Mouse (Mus musculus) myocyte (in vitro differentiated cells): ENCODE data around the gene Acadvl. TPM values are rescaled to one million over a fixed set of nuclear protein-coding genes. Genes with fewer than 3 reads are reported as not detected.
"Not testable (repeated sequence)": the region's sequence is repeated elsewhere in the genome, so short reads cannot be mapped to it uniquely, and the experiment has no call there.

Experiments
- H3K27me3 ChIP-seq: one replicate; pipeline ENCODE4 v1.6.1; 2011; ENCODE audit not compliant: control insufficient read depth, insufficient read depth, insufficient read length
- H3K36me3 ChIP-seq: one replicate; pipeline ENCODE4 v1.6.1; 2011; ENCODE audit not compliant: control insufficient read depth, insufficient read depth
- H3K4me2 ChIP-seq: one replicate; pipeline ENCODE4 v1.6.1; 2011; ENCODE audit warnings: low read depth, control low read depth
- H3K4me3 ChIP-seq: one replicate; pipeline ENCODE4 v1.5.1; 2011; ENCODE audit warnings: mild to moderate bottlenecking, control low read depth, moderate library complexity
- H3K79me2 ChIP-seq: one replicate; pipeline ENCODE4 v1.6.1; 2011; ENCODE audit not compliant: control insufficient read depth, insufficient read depth
- H3ac ChIP-seq: one replicate; pipeline ENCODE4 v1.6.1; 2011; ENCODE audit not compliant: control insufficient read depth, insufficient read length
- CEBPB ChIP-seq: IDR thresholded peaks from 2 replicates; pipeline ENCODE4 v1.6.1; 2011; ENCODE audit warnings: mild to moderate bottlenecking, moderate library complexity; ENCODE audit not compliant: poor library complexity, insufficient read depth, severe bottlenecking
- E2F4 ChIP-seq: IDR thresholded peaks from one replicate; pipeline ENCODE4 v1.6.1; 2011; ENCODE audit warnings: mild to moderate bottlenecking, control low read depth, moderate library complexity; ENCODE audit not compliant: insufficient read depth
- MAX ChIP-seq: IDR thresholded peaks from one replicate; pipeline ENCODE4 v1.6.1; 2011; ENCODE audit warnings: low read depth, mild to moderate bottlenecking, control low read depth
- MYOD1 ChIP-seq, 3 experiments: IDR thresholded peaks; one replicate each; pipeline ENCODE4 v1.6.1; 2011; ENCODE audit warnings: control low read depth in 2 of 3, low read depth in 2 of 3, mild to moderate bottlenecking in 2 of 3, moderate library complexity in 1 of 3; ENCODE audit not compliant: insufficient read length in 2 of 3, control insufficient read depth in 1 of 3
- MYOG ChIP-seq, 3 experiments: IDR thresholded peaks; one replicate each; pipeline ENCODE4 v1.6.1; 2011; ENCODE audit warnings: control low read depth in 2 of 3, low read depth in 2 of 3, mild to moderate bottlenecking in 2 of 3; ENCODE audit not compliant: insufficient read length in 2 of 3, control insufficient read depth in 1 of 3, insufficient read depth in 1 of 3
- POLR2A ChIP-seq: IDR thresholded peaks from one replicate; pipeline ENCODE4 v1.6.1; 2011; ENCODE audit warnings: low read depth, mild to moderate bottlenecking, control low read depth, moderate library complexity; ENCODE audit not compliant: insufficient read length
- POLR2AphosphoS2 ChIP-seq: IDR thresholded peaks from one replicate; pipeline ENCODE4 v1.6.1; 2011; ENCODE audit warnings: low read depth, control low read depth; ENCODE audit not compliant: insufficient read length
- SRF ChIP-seq: IDR thresholded peaks from one replicate; pipeline ENCODE4 v1.6.1; 2011; ENCODE audit warnings: low read depth; ENCODE audit not compliant: control insufficient read depth, insufficient read length
- TCF12 ChIP-seq: IDR thresholded peaks from one replicate; pipeline ENCODE4 v1.6.1; 2011; ENCODE audit warnings: mild to moderate bottlenecking, control low read depth; ENCODE audit not compliant: poor library complexity, insufficient read depth, severe bottlenecking
- TCF3 ChIP-seq: IDR thresholded peaks from one replicate; pipeline ENCODE4 v1.6.1; 2011; ENCODE audit warnings: low read depth, control low read depth; ENCODE audit not compliant: insufficient read length
- USF1 ChIP-seq: IDR thresholded peaks from one replicate; pipeline ENCODE4 v1.6.1; 2011; ENCODE audit warnings: low read depth, mild to moderate bottlenecking, control low read depth, moderate library complexity
- polyA plus RNA-seq: library from polyadenylated mRNA; unstranded; fragments of >200 nt; fragmentation: generic; extraction: Trizol; gene quantifications from one replicate; pipeline ENCODE4 v1.2.1, GENCODE M21; 2012; ENCODE audit warnings: missing spikeins

The Acadvl gene
- polyA plus RNA-seq, 1 experiment = 130 TPM

GRCm38 (mm10) chr11:70018131-70018990 lies 3.1 kb upstream of the Acadvl start:
- no peak overlapping the region for H3ac ChIP-seq
- H3K4me3 ChIP-seq = peak overlapping the region; percentile 43
- TF ChIP-seq SRF (no peak), POLR2A (no peak), POLR2AphosphoS2 (no peak), MYOG (IDR thresholded peaks at IDR 0.05; ENCODE audit: control insufficient read depth in 1 of 3, insufficient read depth in 1 of 3, insufficient read length in 2 of 3, low read depth in 2 of 3) (no peak)
- H3K4me2 ChIP-seq = peak overlapping the region; percentile 92
- peaks cover 29% of the 10 kb centered on the region for H3K79me2 ChIP-seq
- H3K36me3 ChIP-seq = no peaks in the 10 kb centered on the region
- H3K27me3 ChIP-seq = no peaks in the 10 kb centered on the region

GRCm38 (mm10) chr11:70017199-70017767 lies 2.1 kb upstream of the Acadvl start:
- Histone ChIP-seq H3K27me3 (no peaks in the 10 kb centered on the region), H3K4me3 (peak overlapping the region; percentile 43), H3K4me2 (peak overlapping the region; percentile 81), H3ac (no peak overlapping the region), H3K36me3 (peaks cover 6% of the 10 kb centered on the region), H3K79me2 (peaks cover 26% of the 10 kb centered on the region)
- TF ChIP-seq MYOG (IDR thresholded peaks at IDR 0.05; ENCODE audit: control insufficient read depth in 1 of 3, insufficient read depth in 1 of 3, insufficient read length in 2 of 3, low read depth in 2 of 3) (no peak), POLR2A (no peak), POLR2AphosphoS2 (no peak), MAX (no peak), USF1 (no peak), MYOD1 (IDR thresholded peaks at IDR 0.05; ENCODE audit: control insufficient read depth in 1 of 3, insufficient read length in 2 of 3, low read depth in 2 of 3) (no peak), TCF3 (no peak), TCF12 (no peak), SRF (no peak), CEBPB (no peak), E2F4 (no peak)

GRCm38 (mm10) chr11:70016669-70017068 lies 1.5 kb upstream of the Acadvl start, which contains the start of gene Dlg4:
Dlg4 (plus strand) TSS chr11:70016942.
- Histone ChIP-seq H3K4me2 (peak within 1 kb of the TSS; percentile 81), H3K27me3 (no peaks in the 10 kb centered on the region), H3K79me2 (peaks cover 20% of the 10 kb centered on the region), H3ac (no peak within 1 kb of the TSS), H3K36me3 (peaks cover 12% of the 10 kb centered on the region), H3K4me3 (peak within 1 kb of the TSS; percentile 43)
- TF ChIP-seq MAX (no peak), E2F4 (no peak), POLR2A (no peak), MYOG (IDR thresholded peaks at IDR 0.05; ENCODE audit: control insufficient read depth in 1 of 3, insufficient read depth in 1 of 3, insufficient read length in 2 of 3, low read depth in 2 of 3) (no peak), USF1 (no peak), MYOD1 (IDR thresholded peaks at IDR 0.05; ENCODE audit: control insufficient read depth in 1 of 3, insufficient read length in 2 of 3, low read depth in 2 of 3) (no peak)

GRCm38 (mm10) chr11:70016177-70016576 lies 966 bp upstream of the Acadvl start:
- Histone ChIP-seq H3K36me3 (peaks cover 17% of the 10 kb centered on the region), H3K79me2 (peaks cover 19% of the 10 kb centered on the region)
- not testable (repeated sequence) for H3K4me2 ChIP-seq, H3K4me3 ChIP-seq, H3ac ChIP-seq, H3K27me3 ChIP-seq

GRCm38 (mm10) chr11:70015677-70016076 lies 466 bp upstream of the Acadvl start:
- Histone ChIP-seq H3K79me2 (peaks cover 19% of the 10 kb centered on the region), H3K27me3 (no peaks in the 10 kb centered on the region), H3K36me3 (peaks cover 22% of the 10 kb centered on the region), H3ac (no peak overlapping the region), H3K4me3 (peak overlapping the region; percentile 28), H3K4me2 (peak overlapping the region; percentile 66)
- TF ChIP-seq MAX (no peak), CEBPB (no peak), POLR2AphosphoS2 (no peak), E2F4 (no peak), SRF (no peak), TCF3 (no peak), MYOD1 (IDR thresholded peaks at IDR 0.05; ENCODE audit: control insufficient read depth in 1 of 3, insufficient read length in 2 of 3, low read depth in 2 of 3) (no peak)
